Mouse (Mus musculus): Measurements from ENCODE around the gene Cadps. TPM values are rescaled to one million over a fixed set of nuclear protein-coding genes. Genes with fewer than 3 reads are reported as not detected.

Cadps gene
- polyA plus RNA-seq, 1 experiment from 2014 or later, result 2.8 TPM

DNA sequence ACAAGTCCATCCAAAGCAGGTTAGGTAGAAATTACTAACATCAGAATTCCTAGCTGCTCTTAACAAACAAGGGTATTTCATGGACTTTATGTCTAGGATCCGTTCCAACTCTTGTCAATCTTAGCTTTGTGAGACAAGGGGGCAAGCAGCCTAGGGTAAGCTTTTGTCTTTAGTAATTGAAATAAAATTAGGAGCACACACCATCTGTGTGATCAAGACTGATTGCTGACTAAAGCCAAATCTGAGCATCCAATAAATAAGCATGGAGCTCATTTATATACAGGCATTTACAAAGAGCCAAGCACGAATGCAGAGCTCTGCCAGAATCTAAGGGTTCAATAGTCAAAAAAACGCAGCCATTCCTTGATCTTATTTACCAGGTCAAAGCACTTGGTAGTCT, 104.1 kb downstream of the Cadps start:
- no peak for ATAC-seq (ENCODE audit: insufficient number of reproducible peaks, low FRiP score, low TSS enrichment, low read depth)
- Histone ChIP-seq H3K4me1 (no peaks in the 10 kb centered on the region), H3K36me3 (no peaks in the 10 kb centered on the region), H3K9me3 (no peaks in the 10 kb centered on the region), H3K27me3 (no peaks in the 10 kb centered on the region), H3K27ac (no peak overlapping the region), H3K9ac (no peak overlapping the region), H3K4me3 (no peak overlapping the region), H3K4me2 (no peak overlapping the region)
- WGBS, result 70% methylated on average over 3 of the region's 3 CpGs

DNA sequence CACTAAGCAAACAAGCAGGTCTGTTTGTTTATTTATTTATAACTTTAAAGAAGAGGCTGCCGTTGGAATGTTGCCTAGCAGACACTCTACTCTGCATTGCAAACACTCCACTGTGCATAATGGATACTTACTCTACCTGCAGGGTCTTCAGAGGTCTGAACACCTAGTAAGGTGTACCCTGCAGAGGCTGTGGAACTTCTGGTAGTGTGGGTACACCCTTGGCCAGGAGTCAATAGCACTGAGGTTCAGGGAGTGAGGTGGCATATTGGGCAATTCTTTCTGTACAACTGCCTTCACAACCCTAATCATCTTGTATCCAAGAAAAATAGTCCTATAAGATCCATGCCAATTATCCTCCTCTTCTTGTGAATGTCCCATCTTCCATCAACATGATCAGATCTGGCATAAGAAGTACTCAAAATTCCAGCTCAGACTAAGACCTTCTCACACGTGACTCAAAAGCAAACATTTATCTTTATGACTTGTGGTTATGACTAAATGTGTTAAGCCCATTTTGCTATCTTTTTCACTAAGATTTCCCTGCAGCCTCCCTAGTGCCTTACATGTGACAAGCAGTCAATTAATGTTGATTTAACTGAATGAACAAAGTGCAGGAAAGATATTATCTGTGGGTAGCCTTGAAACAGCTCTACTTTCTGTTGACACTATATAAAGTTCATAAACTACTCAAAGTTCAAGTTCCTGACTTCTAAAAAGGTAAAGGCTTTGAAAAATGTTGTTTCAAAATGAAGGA, 106.8 kb downstream of the Cadps start:
- ATAC-seq (ENCODE audit: insufficient number of reproducible peaks, low FRiP score, low TSS enrichment, low read depth), result no peak
- Histone ChIP-seq H3K27ac (no peak overlapping the region), H3K9ac (no peak overlapping the region), H3K4me1 (no peaks in the 10 kb centered on the region), H3K27me3 (no peaks in the 10 kb centered on the region), H3K4me3 (no peak overlapping the region), H3K36me3 (no peaks in the 10 kb centered on the region), H3K9me3 (no peaks in the 10 kb centered on the region), H3K4me2 (no peak overlapping the region)
- WGBS, result 62% methylated on average over 2 of the region's 2 CpGs

GRCm38 (mm10) chr14:12707395-12707794, 115.5 kb downstream of the Cadps start:
- WGBS, result 84% methylated on average over 3 of the region's 3 CpGs
- H3K4me2 ChIP-seq, result no peak overlapping the region
- no peak for ATAC-seq (ENCODE audit: insufficient number of reproducible peaks, low FRiP score, low TSS enrichment, low read depth)
- no peaks in the 10 kb centered on the region for H3K9me3 ChIP-seq
- H3K27me3 ChIP-seq, result no peaks in the 10 kb centered on the region
- no peak overlapping the region for H3K27ac ChIP-seq
- H3K4me3 ChIP-seq, result no peak overlapping the region
- no peaks in the 10 kb centered on the region for H3K36me3 ChIP-seq
- no peak overlapping the region for H3K9ac ChIP-seq
- H3K4me1 ChIP-seq, result no peaks in the 10 kb centered on the region

DNA sequence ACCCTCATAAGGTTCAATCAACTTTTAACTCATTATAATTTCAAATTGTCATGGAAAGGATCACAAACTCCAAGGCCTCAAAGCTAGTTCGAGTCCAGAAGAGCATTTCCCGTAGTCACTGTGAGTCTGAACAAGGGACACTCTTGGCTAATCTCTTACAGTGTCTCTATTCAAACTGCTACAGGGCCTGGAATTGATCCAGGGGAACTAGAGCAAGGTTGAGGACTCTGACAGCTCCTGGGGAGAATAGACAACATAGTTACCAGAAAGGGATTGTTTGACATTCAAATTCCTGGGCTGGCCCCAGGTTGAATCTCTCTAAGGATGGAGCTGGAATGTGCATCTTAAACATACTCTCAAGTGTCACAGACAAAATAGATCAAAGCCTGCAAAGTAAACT, 118.4 kb downstream of the Cadps start:
- H3K4me3 ChIP-seq, result no peak overlapping the region
- no peak for ATAC-seq (ENCODE audit: insufficient number of reproducible peaks, low FRiP score, low TSS enrichment, low read depth)
- H3K4me2 ChIP-seq, result no peak overlapping the region
- H3K4me1 ChIP-seq, result no peaks in the 10 kb centered on the region
- no peaks in the 10 kb centered on the region for H3K36me3 ChIP-seq
- WGBS, result 83% methylated on average over 2 of the region's 2 CpGs
- H3K9ac ChIP-seq, result no peak overlapping the region
- no peaks in the 10 kb centered on the region for H3K27me3 ChIP-seq
- no peak overlapping the region for H3K27ac ChIP-seq
- H3K9me3 ChIP-seq, result no peaks in the 10 kb centered on the region

- H3K9me3 ChIP-seq, result no peaks in the 10 kb centered on the region
- H3K9ac ChIP-seq, result no peak overlapping the region
- no peak overlapping the region for H3K27ac ChIP-seq
- no peak overlapping the region for H3K4me2 ChIP-seq
- 32% methylated on average over 1 of the region's 1 CpGs for WGBS
- H3K4me1 ChIP-seq, result no peaks in the 10 kb centered on the region
- H3K27me3 ChIP-seq, result no peaks in the 10 kb centered on the region
- no peak overlapping the region for H3K4me3 ChIP-seq
- H3K36me3 ChIP-seq, result no peaks in the 10 kb centered on the region
- ATAC-seq (ENCODE audit: insufficient number of reproducible peaks, low FRiP score, low TSS enrichment, low read depth), result no peak
Observed at GRCm38 (mm10) chr14:12690201-12690600, 132.7 kb downstream of the Cadps start.

DNA sequence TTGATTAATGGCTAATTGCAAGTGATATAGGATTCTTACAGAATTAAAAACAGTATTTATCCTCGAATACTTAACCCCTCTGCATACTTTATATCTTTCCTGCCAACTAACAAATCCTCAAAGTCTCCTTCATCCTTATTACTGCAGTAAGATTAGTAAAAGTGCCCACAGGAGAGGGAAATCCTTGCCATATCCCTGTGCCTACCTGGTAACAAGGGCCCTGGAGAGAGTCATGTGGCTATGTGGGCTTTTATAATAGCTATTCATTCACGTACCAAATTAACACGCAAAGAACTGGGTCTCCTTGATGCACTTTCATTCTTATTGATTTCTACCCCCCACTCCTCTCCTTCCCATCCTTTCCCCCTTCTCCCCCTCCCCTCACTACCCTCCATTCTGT, 137.9 kb downstream of the Cadps start:
- no peaks in the 10 kb centered on the region for H3K9me3 ChIP-seq
- 69% methylated on average over 3 of the region's 3 CpGs for WGBS
- H3K4me3 ChIP-seq, result no peak overlapping the region
- H3K36me3 ChIP-seq, result no peaks in the 10 kb centered on the region
- no peaks in the 10 kb centered on the region for H3K27me3 ChIP-seq
- no peak overlapping the region for H3K4me2 ChIP-seq
- H3K27ac ChIP-seq, result no peak overlapping the region
- no peak overlapping the region for H3K9ac ChIP-seq
- no peaks in the 10 kb centered on the region for H3K4me1 ChIP-seq
- no peak for ATAC-seq (ENCODE audit: insufficient number of reproducible peaks, low FRiP score, low TSS enrichment, low read depth)

DNA sequence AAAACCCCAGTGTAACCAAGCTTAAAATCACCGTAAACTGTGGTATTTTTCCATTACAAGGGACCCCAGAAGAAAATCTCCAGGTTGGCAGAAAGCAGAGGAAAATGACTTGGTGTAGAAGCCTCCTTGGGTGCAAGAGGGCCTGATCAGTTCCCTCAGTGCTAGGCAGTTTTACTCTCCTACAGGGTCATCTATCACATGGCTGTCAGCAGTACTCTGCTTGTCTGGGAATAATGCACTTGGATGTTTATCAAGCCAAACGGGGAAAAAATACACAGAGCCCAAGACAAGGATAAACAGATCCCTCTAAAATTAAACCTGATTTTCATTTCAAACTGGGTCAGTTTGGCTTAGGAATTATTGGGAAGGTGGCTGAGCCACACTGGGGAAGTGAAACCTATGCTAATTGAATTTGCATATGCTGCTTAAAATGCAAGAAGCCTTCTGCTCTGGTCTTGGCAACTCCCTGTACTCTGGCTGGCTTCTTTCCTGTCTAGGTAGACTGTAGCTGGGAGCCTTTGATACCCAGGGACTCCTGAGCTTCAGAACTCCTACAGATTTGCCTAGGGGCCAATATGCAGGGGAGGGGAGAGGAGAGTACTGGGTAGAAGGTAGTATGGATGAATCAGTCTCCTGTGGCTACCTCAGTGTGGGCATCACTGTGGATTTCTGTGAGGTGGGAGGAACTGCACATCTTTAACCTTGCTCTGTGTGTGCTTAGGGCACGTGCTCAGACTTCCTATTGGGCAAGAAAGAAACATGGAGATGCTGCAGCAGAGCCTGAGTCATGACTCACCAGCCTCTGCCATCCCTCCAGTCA, 141.8 kb downstream of the Cadps start:
- ATAC-seq (ENCODE audit: insufficient number of reproducible peaks, low FRiP score, low TSS enrichment, low read depth), result no peak
- H3K4me1 ChIP-seq, result no peaks in the 10 kb centered on the region
- H3K36me3 ChIP-seq, result no peaks in the 10 kb centered on the region
- no peak overlapping the region for H3K4me3 ChIP-seq
- H3K4me2 ChIP-seq, result no peak overlapping the region
- H3K27ac ChIP-seq, result no peak overlapping the region
- WGBS, result 36% methylated on average over 3 of the region's 3 CpGs
- H3K27me3 ChIP-seq, result no peaks in the 10 kb centered on the region
- H3K9ac ChIP-seq, result no peak overlapping the region
- no peaks in the 10 kb centered on the region for H3K9me3 ChIP-seq

DNA sequence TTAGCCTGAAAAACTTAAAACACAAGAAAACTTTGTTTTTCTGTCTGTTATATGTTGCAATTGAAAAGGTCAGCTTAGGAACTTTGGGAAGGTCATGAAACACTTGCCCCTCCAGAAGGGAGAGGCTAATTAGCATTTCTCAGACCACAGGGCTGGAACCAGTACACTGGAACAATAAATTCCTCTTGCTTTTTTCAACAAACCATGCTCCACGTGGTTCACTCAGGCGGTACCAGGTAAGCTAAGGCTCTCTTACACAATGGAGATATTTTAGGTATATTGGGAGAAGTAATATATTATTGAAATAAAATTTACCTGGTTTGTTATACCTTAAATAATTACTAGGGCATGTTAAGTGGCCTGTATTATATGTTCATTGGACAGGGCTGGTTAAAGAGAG, 161.4 kb downstream of the Cadps start:
- ATAC-seq (ENCODE audit: insufficient number of reproducible peaks, low FRiP score, low TSS enrichment, low read depth), result no peak
- WGBS, result 70% methylated on average over 2 of the region's 2 CpGs
- H3K27me3 ChIP-seq, result no peaks in the 10 kb centered on the region
- no peak overlapping the region for H3K9ac ChIP-seq
- no peak overlapping the region for H3K27ac ChIP-seq
- no peaks in the 10 kb centered on the region for H3K4me1 ChIP-seq
- H3K4me2 ChIP-seq, result no peak overlapping the region
- no peaks in the 10 kb centered on the region for H3K36me3 ChIP-seq
- no peak overlapping the region for H3K4me3 ChIP-seq
- H3K9me3 ChIP-seq, result no peaks in the 10 kb centered on the region

DNA sequence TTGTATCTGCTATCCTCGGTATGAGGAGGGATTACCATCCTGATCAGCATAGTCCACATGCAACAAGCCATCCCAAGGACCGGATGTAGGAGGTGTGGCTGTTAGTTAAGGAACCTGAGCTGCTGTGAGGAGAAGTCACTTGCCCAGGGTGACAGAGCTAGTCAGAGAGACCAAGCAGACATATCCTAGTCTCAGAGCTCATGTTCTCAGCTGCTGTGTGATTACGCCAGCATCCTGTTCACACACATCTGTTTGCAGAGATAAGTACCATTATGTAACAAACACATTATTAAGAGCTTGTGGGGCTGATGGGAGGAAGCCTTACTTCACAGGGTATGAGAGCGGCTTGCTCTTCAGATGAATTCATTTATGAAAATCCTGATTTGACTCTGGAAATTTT, 165.5 kb downstream of the Cadps start:
- H3K4me2 ChIP-seq, result no peak overlapping the region
- no peaks in the 10 kb centered on the region for H3K9me3 ChIP-seq
- no peak for ATAC-seq (ENCODE audit: insufficient number of reproducible peaks, low FRiP score, low TSS enrichment, low read depth)
- H3K9ac ChIP-seq, result no peak overlapping the region
- no peaks in the 10 kb centered on the region for H3K36me3 ChIP-seq
- WGBS, result 65% methylated on average over 4 of the region's 4 CpGs
- no peak overlapping the region for H3K27ac ChIP-seq
- H3K4me3 ChIP-seq, result no peak overlapping the region
- no peaks in the 10 kb centered on the region for H3K27me3 ChIP-seq
- H3K4me1 ChIP-seq, result no peaks in the 10 kb centered on the region

- H3K9me3 ChIP-seq, result no peaks in the 10 kb centered on the region
- ATAC-seq (ENCODE audit: insufficient number of reproducible peaks, low FRiP score, low TSS enrichment, low read depth), result no peak
- no peaks in the 10 kb centered on the region for H3K27me3 ChIP-seq
- H3K9ac ChIP-seq, result no peak overlapping the region
- no peaks in the 10 kb centered on the region for H3K36me3 ChIP-seq
- no peak overlapping the region for H3K4me2 ChIP-seq
- no peaks in the 10 kb centered on the region for H3K4me1 ChIP-seq
- 75% methylated on average over 6 of the region's 6 CpGs for WGBS
- H3K4me3 ChIP-seq, result no peak overlapping the region
- no peak overlapping the region for H3K27ac ChIP-seq
Observed at GRCm38 (mm10) chr14:12642868-12643512, 179.9 kb downstream of the Cadps start.

- WGBS, result 80% methylated on average over 2 of the region's 2 CpGs
- no peak for ATAC-seq (ENCODE audit: insufficient number of reproducible peaks, low FRiP score, low TSS enrichment, low read depth)
- H3K4me2 ChIP-seq, result no peak overlapping the region
Observed at GRCm38 (mm10) chr14:12638762-12639161, 184.1 kb downstream of the Cadps start.

DNA sequence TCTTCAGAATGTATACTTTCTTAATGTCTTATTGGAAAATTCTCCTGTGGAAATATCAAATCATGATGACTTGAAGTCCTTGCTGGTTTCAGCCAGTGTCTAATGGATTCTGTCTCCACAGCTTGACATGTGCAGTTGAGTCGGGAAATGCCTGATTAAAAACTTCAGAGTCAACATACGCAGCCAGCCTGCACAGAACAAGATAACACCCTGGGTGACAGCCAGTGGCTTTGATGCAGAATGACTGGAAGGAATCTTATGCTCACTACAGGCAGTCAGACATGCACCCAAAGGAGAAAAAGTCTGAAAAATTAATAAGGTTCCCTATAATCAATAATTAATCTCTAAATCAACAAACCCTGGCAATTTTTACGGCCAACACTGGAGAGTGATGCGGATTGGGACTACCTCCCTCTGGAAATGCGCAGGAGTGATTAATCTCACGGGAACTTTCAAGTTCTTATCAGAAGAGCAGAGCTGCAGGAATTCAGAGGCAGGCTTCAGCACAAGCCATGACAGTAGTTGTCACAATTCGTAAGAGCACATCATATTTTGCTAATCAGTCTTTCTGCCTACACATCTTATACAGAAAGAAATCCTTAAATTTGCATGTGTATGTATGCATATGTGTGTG, 185.6 kb downstream of the Cadps start:
- WGBS, result 80% methylated on average over 7 of the region's 7 CpGs

More at GRCm38 (mm10) chr14:12638762-12639161, 184.1 kb downstream of the Cadps start:
- Histone ChIP-seq H3K9me3 (no peaks in the 10 kb centered on the region), H3K4me3 (no peak overlapping the region), H3K36me3 (no peaks in the 10 kb centered on the region), H3K9ac (no peak overlapping the region), H3K27ac (no peak overlapping the region), H3K27me3 (no peaks in the 10 kb centered on the region), H3K4me1 (no peaks in the 10 kb centered on the region)

More for the DNA sequence above, 185.6 kb downstream of the Cadps start:
- no peak overlapping the region for H3K9ac ChIP-seq
- H3K9me3 ChIP-seq, result no peaks in the 10 kb centered on the region
- no peak overlapping the region for H3K4me3 ChIP-seq
- no peak for ATAC-seq (ENCODE audit: insufficient number of reproducible peaks, low FRiP score, low TSS enrichment, low read depth)
- H3K36me3 ChIP-seq, result no peaks in the 10 kb centered on the region
- H3K4me2 ChIP-seq, result no peak overlapping the region
- H3K4me1 ChIP-seq, result no peaks in the 10 kb centered on the region
- H3K27me3 ChIP-seq, result no peaks in the 10 kb centered on the region
- no peak overlapping the region for H3K27ac ChIP-seq
